Mouse (Mus musculus) mouse embryonic stem cell (cell line): ENCODE measurements around the gene Map2k4.

Experiments used
- in situ Hi-C, 2 experiments: fragments of 300-500 bp; cut with MboI; formaldehyde crosslinking; loops; 1 replicate in 1 of 2; 3 replicates in 1 of 2; pipeline ENCODE4 v1.14.3; 2019 to 2020; ENCODE audit warnings: low sequenced_read_pairs in 2 of 2, low pct_unique_long_range_greater_than_20kb in 1 of 2, mixed read lengths in 1 of 2; ENCODE audit not compliant: unreplicated experiment in 1 of 2

Gene Map2k4

DNA sequence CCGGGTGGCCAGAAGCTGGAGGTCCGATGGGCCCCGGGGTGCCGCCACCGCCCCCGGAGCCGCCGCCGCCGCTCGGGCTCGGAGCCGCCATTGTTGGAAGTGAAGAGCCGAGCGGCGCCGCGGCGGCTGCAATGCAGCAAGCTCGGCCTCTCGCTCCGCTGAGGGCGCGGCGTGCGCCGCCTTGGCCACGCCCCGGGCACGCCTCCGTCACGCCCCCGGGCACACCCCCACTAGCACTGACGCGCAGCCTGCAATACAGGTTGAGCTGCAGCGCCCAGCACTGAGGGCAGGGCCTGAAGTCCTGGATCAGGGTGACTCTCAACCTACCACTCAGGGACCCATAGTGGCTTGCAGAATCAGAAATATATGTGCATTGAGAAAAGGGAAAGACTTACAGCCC lies at the start of gene Map2k4:
Gene Map2k4 (minus strand): TSS at position 144 of the 400 bp plus-strand sequence.
- in situ Hi-C loops: no loop called here

DNA sequence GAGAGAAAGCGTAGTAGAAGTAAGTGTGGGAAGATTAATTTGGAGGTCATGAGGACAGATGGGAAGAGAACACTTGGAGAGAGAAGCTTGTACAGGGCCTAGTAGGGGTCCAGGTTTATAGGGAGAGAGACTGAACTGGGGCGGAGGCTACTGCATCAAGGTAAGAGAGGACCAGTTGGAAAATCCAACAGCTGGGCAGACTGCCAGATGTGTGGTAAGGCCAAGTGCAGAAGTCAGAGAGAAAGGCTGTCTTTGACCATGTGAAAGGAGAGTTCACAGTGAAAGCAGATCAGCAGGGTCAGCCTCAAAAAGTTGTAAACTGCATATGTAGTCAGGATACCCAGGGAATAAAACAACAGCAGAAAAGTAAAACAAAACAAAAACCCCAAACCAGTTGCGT lies 36.5 kb upstream of the Map2k4 start:
- in situ Hi-C loops: loop anchor here in 1 of 2 experiments (25.0 kb wide), 1 partner anchor 1188 kb away; no protein-coding TSS in a partner anchor

DNA sequence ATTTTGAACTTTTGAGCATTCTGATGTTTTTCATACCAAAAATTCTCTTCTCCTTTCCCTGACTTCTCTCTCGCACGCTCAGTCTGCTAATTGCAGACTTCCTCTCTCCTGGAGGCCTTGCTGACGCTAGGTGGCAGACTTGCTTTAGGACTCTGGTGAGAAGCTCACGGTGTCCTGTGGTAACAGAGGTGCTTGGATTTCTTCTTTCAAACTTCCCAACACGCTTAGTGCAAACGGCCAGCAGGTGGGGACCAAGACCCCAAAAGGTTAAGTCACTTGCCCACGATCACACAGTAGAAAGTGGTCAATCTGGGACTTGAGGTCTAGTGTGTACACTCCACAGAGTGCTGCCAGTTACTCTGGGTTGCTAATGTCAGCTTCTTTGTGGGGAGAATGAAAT lies 32.8 kb upstream of the Map2k4 start:
- in situ Hi-C loops: loop anchor here in 1 of 2 experiments (25.0 kb wide), 1 partner anchor 1191 kb away; no protein-coding TSS in a partner anchor

GRCm38 (mm10) chr11:65820280-65820679 lies 32.2 kb upstream of the Map2k4 start:
- in situ Hi-C loops: loop anchor here in 1 of 2 experiments (25.0 kb wide), 1 partner anchor 1192 kb away; no protein-coding TSS in a partner anchor

DNA sequence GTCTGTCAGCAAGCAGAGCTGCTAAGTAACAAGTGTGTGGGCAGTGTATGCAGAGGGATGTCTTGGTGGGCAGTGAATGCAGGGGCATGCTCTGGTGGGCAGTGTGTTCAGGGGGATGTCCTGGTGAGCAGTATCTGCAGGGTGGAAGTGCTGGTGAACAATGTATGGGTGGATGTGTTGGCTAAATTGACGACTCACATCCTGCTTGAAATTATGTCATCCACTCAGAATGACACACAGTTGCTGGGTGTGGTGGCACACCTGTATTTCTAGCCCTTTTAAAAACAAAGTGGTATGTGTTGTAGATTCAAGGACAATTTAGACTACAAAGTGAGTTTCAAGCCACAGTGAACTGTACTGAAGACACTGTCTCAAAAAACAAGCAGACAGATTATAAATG lies 30.1 kb upstream of the Map2k4 start:
- in situ Hi-C loops: loop anchor here in 1 of 2 experiments (25.0 kb wide), 1 partner anchor 1194 kb away; no protein-coding TSS in a partner anchor

DNA sequence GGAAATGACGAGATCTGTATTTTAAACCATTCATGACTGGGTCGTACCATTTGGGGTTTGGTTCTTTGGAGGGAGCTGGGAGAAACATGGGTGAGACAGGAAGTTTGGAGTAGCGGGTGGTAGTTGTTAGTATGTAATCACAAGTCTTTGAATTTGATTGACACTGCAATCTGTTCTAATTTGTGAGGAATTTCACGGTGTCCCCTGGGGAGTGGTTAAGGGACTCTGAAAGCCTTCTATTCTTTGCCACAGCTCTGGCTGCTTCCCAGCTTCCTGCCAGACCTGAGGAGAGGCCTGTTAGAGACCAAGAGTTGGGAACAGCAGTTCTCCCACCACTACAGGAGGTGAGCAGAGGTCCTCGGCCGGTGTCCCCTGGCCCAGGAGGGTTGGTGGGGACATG lies 28.1 kb upstream of the Map2k4 start:
- in situ Hi-C loops: loop anchor here in 1 of 2 experiments (25.0 kb wide), 1 partner anchor 1196 kb away; no protein-coding TSS in a partner anchor

GRCm38 (mm10) chr11:65814381-65814780 lies 26.3 kb upstream of the Map2k4 start:
- in situ Hi-C loops: loop anchor here in 1 of 2 experiments (25.0 kb wide), 1 partner anchor 1198 kb away; no protein-coding TSS in a partner anchor

GRCm38 (mm10) chr11:65812088-65812487 lies 24.0 kb upstream of the Map2k4 start:
- in situ Hi-C loops: loop anchor here in 1 of 2 experiments (25.0 kb wide), 1 partner anchor 1200 kb away; no protein-coding TSS in a partner anchor

DNA sequence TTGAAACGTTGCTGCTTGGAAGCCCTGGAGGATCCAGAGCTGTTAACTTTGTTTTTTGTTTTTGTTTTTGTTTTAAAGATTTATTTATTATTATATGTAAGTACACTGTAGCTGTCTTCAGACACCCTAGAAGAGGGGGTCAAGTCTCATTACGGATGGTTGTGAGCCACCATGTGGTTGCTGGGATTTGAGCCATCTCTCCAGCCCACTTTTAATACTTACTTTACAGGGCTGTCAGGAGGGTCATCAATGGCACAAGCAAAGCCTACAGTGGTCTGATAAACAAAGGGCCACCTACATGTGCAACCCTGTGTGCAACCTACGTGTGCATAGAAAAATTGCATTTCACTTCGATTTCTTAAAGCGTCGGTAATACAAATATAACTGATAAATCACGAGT lies 19.5 kb upstream of the Map2k4 start:
- in situ Hi-C loops: loop anchor here in 1 of 2 experiments (25.0 kb wide), 1 partner anchor 1205 kb away; no protein-coding TSS in a partner anchor

DNA sequence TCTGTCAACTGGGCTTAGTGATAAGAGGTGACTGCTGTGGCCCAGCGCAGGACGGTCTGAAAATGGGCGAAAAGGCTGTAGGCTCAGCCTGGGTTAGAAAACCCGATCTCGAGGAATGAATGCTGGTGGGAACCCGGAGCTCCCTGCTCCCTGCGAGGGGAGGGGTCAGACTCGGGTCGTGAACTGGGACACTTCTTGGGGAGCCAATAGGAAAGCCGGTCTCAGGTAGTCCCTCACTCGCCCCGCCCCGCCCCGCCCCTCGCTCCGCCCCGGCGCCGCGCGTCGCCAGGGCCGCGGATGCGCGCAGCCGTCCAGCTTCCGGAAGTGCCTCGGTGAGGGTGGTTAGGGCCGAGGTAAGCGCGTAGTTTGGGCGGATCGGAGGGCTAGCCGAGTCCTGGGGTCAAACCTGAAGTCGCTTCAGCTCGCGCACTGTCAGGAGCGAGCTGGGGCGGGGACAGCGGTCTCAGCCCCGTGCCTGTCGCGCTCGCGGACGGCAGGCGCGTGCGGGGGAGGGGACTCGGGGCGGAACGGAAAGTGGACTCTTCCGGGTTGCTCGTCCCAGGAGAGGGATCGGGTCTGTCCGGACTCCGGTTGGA lies 18.9 kb upstream of the Map2k4 start, which contains the start of gene Zkscan6:
Gene Zkscan6 (plus strand): TSS at position 267 of the 596 bp plus-strand sequence.
- in situ Hi-C loops: loop anchor here in 1 of 2 experiments (25.0 kb wide), 1 partner anchor 1205 kb away; no protein-coding TSS in a partner anchor

GRCm38 (mm10) chr11:65806321-65806904 lies 18.3 kb upstream of the Map2k4 start:
- in situ Hi-C loops: loop anchor here in 1 of 2 experiments (25.0 kb wide), 1 partner anchor 1206 kb away; no protein-coding TSS in a partner anchor

- in situ Hi-C loops: loop anchor here in 1 of 2 experiments (25.0 kb wide), 1 partner anchor 1210 kb away; no protein-coding TSS in a partner anchor
These were observed 13.8 kb upstream of the Map2k4 start for GRCm38 (mm10) chr11:65801899-65802298.

DNA sequence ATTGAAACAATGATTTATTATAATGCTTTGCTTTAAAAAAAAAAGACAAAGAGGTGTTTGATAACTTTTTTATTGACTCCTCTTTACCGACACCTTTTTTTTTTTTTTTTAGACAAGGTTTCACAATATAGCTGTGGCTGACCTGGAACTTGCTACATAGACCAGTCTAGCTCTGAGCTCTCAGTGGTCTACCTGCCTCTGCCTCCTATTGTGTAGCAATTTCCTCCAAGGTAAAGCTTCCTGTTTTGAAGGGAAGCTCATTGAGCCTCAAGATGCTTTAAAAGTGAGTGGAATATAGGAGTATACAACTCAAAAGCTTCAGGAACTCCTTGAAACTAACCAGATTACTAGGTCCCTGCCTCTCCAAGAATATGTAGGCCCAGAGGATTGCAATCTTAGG lies 7.8 kb upstream of the Map2k4 start:
- in situ Hi-C loops: no loop called here

DNA sequence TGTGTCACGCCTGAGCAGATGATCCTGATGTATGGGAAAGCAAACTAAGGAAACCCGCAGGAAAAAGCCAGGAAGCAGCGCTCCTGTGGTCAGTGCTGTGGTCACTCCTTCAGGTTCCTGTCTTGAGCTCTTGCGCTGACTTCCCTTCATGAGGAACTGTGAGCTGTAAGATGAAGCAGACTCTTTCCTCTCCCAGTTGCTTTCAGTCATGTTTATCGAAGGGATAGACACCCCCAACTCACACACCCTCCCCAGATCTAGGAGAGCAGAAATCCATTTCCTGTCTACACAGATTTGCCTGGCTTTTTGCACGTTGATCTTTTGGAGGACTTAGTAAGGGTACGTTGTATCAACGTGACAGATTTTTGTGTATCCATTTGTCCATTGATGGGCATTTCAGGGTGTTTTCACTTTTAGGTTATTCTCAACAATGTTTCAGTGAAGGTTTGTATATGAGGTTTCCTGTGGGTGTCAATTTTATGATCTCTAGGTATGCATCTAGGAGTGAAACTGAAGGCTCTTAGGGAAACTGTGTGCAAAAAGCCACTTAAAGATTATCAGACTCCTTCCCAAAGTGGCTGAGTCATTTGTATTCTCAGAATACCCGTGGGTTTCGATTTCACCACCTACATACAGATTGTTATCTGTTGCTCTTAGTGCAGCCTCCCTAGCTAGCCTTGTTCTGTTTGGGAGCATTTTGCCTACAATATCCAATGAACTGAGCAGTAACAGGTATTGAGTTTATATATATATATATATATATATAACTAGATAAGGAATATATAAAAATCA lies 6.5 kb upstream of the Map2k4 start:
- in situ Hi-C loops: no loop called here

- in situ Hi-C loops: no loop called here
These were observed 511 bp downstream of the Map2k4 start for GRCm38 (mm10) chr11:65787421-65788151.

GRCm38 (mm10) chr11:65786160-65786559 lies 1.9 kb downstream of the Map2k4 start:
- in situ Hi-C loops: no loop called here

GRCm38 (mm10) chr11:65781596-65781995 lies 6.5 kb downstream of the Map2k4 start:
- in situ Hi-C loops: no loop called here

DNA sequence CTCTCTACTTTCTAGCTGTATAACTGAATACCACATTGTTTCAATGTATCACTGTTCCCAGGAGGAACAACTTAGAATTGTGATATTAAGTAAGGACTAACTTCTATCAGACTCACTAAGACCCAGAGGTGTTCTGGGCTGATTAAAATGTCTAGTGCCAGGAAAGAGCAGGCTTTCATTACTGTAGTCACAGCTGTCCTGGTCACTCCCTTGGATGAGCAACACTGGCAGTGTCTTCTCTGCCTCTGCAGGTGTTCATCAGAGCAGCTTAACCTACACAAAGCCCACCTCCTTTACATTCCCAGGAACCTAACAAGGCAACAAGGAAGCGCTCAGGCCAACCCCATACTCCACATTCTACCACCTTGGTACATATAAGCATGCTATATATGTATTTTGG lies 8.5 kb downstream of the Map2k4 start:
- in situ Hi-C loops: no loop called here
